Mouse (Mus musculus): ENCODE measurements at regions not wholly inside any gene's neighbourhood (a gene's known extent, or its start where the extent isn't known, plus 50 kb on each side); places are given as distances from the start of the nearest gene placed in this dataset.

DNA sequence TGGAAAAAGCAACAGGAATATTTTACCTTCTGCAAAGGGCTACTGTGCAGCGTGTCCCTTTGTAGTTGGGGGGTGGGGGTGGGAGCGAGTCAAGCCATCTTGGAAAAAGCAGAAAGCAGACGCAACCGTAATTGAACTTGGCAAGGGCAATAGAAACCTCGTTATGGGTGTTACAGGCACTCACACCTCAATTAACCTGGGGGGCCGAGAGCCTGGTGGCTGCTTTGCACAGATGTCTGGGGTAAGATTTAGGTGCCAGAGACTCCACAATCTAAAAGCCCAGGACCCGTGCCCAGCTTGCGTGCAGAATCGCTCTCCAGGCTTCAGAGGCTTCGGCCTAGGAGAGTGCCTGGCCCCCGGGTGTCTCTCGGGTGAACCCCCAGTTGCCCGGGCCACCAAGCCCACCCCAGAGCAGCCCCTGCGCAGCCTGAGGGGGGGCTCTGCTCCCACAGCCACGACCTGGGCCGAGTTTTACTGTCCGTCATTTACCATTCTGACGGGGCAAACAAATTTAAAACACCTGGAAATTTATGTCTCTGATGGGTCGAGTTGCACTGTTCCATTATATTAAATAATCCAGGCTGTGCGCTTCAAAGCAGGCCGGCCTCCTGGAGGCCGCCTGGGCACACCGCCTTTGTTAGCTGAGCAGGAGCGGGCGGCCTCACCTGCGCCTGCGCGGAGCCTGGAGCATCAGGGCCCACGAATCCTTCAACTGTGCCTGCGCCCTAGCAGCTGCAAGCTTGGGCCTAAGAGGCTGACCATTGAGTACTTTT is 212.4 kb downstream of the Srbd1 start:
- no peak for DNase-seq (ENCODE audit: low spot score)

DNA sequence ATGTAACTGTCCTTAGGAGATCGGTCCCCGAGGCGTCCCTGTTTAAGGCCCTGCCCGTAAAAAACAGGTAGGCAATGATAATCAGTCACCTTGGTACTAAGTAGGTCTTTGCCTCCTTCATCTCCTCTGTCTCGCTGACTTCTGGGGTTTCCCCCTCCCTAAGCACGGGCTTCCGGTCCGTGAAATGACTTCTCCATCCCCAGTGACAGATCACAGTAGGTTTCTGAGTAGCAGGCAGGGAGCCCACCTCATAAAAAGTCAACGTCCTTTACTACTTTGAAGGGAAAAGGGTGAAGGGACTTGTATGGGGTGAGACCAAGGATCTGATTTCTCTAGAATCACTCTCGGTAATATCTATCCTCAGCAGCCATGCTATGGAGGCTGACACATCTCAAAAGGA is 213.0 kb downstream of the Srbd1 start:
- no peak for DNase-seq (ENCODE audit: low spot score)

DNA sequence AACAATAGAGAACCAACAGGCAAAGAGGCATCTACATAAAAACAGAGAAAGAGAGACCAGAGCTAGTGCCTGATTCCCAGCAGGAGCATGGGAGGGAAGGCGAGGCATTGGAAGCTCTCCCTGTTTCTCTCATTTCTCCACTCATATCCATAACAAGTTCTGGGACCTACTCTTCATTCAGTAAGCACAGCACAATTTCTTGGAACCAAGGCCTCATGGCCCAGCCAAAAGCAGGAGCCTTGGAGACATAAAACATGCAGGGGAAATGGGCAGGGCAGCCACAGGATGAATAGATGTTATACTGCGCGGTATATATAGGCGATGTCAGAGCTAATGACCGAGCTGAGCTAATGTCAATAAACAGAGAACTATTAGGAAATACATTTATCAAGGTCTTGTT is 214.2 kb downstream of the Srbd1 start:
- no peak for DNase-seq (ENCODE audit: low spot score)

DNA sequence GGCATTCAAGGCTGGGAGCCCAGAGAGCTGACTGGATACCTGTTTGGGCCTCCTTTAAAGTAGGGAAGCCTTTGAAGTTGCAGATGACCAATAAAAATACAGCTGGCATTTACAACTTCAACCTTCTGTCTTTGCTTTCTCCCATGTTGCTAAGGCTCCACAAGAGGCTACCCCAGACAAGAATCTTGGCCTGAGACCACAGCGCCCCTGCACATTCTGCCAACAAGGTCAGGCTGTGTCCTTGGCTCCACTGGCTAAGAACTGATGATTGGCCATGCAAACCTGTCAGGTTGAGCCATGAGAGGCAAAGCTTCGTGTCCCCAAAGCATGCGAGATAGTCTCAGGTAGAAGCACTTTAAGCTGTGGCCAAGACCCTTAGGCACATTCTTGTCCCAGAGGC is 214.6 kb downstream of the Srbd1 start:
- no peak for DNase-seq (ENCODE audit: low spot score)

DNA sequence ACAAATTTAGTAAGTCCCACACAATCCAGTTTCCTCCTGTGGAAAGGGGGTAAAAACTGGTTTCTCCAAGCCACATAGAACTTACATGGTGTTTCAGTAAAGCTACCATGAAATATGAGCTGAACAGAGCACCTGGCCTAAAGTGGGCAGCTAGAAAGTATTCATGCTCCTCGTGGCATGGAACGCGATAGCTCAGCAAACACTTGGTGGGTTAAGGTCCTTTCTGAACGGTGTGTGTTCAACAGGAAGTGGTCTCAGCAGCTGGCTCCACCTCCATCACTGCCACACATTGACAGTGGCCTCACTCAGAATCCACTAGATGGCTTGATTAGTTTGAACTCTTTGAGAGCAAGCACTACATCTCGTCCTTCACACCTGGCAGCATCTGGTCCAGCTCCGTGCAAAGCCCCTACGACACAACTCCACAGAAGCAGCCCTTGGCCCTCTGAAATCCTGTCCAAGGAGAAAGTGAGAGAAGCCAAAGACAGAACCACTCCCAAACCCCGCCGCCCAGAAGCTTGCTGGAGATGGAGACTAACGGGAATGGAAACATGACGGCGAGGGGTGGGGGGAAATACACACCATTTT is 215.2 kb downstream of the Srbd1 start:
- DNase-seq (ENCODE audit: low spot score) = no peak

DNA sequence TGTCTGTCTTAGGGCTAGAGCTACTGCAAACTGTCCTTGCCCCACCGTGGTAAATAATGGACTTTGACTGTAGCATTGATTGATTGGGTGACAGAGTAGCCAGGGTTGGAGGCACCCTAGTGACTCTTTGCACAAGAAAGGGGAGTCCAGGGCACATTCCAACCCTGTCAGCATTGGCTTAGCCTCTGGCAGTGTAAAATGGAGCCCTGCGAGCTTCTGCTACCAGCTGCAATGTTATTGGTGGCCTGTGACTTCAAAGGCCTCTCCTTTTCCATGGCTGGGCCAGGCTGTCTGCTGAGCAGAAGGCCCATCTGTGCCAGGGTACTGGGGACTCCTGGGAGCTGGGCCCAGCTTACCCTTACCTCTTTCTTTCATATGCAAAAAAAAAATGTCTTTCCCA is 216.4 kb downstream of the Srbd1 start:
- no peak for DNase-seq (ENCODE audit: low spot score)

DNA sequence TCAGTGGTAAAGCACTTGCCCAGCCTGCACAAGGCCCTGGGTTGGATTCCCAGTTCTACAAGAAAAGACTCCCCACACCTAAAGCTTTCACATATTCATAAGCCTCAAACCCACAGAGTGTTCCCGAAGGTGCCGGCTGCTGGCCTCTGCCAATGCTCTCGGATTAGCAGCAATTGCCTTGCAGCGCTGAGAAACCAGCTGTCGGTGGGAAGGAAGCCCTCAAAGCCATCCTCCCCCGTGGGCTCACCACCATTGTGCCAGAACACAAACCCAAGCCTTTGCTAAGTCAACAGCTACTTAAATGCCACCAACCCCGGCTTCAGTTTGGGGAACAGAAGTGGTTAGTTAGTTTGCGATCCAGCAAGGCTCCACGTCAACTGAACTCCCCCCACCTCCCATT is 217.7 kb downstream of the Srbd1 start:
- no peak for DNase-seq (ENCODE audit: low spot score)

DNA sequence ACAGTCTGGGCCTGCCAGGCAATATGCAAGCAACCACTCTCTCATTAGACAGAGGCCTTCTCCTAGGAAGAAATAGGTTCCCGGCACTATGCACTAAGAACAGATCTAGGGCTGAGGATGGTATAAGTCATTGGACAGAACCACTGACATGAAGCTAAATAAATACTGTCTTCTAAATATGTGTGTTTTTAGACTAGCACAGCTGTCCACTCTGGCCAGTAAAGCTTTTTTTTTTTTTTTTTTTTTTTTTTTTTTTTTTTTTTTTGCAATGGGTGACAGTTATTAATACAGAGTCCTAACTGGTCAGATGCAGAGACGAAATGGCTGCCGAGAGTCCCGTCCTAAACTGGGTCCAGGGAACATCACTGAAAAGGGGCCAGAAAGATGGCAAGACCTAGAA is 218.9 kb downstream of the Srbd1 start:
- DNase-seq (ENCODE audit: low spot score) = no peak

DNA sequence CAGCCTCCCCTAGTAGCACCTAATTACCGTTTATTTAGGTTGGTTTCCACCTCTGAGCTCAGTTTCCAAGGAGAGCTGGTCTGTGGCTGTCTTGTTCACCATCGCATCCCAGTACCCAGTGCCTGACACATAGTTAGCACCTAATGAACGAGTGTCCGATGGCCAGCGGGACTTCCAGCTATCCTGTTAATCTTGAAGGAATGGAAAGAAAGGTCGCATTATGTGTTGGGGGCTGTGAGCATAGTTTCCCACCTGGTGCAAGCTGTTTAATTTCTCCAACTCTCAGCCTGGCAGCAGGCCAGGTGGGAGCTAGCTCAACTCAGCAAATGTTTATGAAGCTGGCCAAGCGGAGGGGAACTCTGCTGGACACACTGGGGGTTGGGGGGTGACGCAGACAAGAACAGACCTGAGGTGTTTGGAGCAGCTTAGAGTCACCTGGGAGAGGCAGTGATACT is 223.7 kb downstream of the Srbd1 start:
- DNase-seq (ENCODE audit: low spot score) = no peak

DNA sequence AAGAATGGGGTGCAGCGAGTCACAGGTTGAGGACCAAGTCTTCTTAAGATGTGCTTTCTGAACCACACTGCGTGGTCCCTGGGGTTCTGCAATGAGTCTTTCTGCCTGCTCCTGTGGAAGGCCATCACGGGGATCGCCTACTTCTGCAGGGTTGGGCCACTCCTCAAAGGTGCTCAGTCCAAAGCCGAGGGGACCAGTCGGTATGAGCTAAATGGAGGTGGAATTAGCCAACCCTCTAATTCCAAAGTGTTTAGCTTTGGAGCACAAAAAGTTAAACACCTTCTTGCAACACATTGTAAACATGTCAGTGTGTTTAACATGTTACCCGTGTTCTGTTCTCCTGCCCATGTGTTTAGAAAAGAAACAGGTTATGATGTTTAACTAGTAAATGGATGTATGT is 225.1 kb downstream of the Srbd1 start:
- no peak for DNase-seq (ENCODE audit: low spot score)

DNA sequence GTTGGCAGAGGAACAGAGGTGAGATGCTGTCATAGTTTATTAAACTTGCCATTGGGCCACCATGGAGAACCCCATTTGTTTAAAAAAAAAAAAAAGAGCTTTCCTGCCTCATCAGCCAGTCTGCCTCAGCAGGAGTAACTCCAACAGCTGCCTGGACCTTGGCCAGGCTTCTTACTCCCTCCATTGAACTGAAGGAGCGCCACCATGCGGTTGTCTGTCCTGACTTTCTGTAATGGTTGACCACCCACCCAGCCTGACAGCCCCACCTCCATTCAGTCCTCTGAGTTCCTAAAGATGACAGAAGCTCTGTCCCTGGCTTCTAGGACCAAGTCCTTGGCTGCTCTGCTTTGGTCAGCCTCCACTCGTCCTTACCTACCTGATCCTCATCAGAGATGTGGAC is 227.8 kb upstream of the Six2 start:
- DNase-seq (ENCODE audit: low spot score) = no peak

DNA sequence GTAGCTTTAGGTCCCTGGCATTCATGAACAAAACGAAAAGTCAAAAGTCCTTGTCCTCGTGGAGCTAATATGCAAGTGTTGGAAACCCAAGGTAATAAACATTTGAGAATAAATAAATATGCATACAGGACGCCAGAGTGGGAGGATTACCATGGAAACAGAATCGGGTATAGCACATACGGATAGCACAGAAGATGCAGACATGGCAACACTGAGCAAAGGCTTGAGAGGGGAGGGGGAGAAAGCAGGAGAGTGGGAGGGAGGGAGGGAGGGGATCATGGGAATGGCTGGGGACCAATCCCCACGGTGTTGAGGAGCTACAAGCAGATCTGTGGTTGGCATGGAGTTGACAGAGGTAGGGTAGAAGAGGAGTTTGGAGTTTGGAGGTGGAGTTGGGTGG is 226.0 kb upstream of the Six2 start:
- no peak for DNase-seq (ENCODE audit: low spot score)

DNA sequence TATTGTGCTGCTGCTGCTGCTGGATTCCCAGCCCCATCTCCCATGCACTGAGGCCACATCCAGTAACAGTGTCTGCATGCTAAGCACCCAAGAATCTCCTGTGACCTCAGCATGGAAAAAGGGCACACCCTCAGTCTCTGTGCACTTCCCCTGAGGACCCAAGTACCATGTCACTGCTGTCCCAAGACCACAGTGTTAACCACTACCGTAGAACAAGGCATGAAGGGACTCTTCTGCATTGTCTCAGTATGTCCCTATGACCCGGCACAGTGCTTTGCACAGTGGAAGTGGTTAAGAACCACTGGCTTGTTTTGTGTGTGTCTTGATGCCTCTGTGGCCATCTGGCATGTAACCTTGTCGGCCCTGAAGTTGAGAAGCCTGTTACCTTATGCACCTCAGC is 220.6 kb upstream of the Six2 start:
- no peak for DNase-seq (ENCODE audit: low spot score)

DNA sequence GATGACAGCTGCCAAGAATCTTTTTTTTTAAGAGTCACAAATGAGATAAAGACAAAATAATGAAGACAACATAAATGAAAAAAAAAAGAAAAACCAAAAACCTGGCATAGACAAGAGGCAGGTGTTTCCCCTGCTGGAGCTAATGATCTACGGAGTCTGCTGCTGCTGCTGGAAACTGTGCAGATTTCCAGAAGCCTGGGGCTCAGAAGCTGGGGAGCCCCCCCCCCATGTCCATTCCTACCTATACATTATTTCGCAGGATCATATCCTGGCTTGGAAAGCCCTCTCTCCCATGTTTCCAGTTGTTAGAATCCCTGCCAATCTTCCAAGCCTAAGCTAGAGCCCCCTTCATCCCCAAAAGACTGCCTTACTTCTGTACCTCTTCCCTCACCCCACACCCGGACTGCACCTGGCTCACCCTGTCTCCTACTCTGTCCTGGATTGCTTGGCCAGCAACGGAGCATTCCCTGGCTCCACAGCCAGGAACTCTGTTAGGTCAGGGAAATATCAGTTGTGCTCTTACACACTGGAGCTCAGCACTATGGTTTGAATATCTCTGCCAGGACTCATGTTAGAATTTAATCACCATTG is 218.6 kb upstream of the Six2 start:
- no peak for DNase-seq (ENCODE audit: low spot score)

DNA sequence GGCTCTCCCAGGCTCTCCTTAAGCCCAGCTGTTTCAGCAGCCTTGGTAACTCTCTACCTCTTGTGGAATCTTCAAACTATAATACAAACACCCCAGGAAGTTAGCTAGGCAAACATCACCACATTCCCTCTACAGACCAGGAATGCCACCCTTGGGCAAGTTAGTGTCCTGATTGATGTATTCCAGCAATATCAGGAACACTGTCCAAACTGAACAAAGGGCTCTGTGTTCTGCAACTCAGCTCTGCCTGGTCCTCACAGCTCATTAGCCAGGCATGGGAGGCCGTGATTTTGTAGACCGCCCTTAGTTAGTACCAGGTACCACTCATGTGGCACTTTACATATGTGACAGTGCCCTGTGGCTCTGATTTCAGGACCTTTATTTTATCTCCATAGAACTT is 214.5 kb upstream of the Six2 start:
- DNase-seq (ENCODE audit: low spot score) = no peak

DNA sequence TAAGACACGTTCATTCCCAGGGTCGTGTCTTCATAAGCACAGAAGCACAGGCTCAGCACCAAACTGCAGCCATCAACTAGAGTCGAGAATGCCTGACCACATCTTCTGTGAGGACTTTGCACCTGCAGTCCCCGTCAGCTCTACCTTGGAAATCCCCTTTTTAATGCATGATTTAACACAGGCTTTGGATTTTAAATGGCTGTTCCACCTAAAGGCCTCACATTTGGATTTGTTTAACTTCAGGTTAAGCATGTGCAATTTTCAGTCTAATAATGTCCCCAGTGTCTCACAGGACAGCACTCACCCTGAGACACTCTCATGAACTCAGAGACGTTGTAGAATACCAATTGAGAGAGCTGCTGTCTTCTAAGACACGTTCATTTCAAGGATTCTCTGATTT is 211.0 kb upstream of the Six2 start:
- no peak for DNase-seq (ENCODE audit: low spot score)

DNA sequence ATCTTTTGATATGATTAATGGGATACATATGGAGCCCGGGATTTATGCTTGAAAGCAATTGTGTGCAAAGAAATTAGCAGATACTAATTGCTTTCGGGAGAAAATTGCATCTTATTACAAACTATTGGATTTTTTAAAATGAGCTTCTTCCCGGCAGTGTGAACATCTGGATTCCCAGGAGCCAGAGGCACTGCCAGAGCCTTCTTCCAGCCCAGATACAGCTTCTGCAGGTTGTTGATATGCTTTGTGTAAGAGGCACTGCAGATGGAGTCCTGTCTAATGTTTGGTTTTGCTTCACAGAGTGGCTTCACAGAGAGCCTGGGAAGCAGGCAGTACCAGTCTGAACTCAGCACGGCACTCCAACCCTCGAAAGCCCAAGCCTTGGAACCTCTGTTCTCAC is 207.9 kb upstream of the Six2 start:
- no peak for DNase-seq (ENCODE audit: low spot score)

DNA sequence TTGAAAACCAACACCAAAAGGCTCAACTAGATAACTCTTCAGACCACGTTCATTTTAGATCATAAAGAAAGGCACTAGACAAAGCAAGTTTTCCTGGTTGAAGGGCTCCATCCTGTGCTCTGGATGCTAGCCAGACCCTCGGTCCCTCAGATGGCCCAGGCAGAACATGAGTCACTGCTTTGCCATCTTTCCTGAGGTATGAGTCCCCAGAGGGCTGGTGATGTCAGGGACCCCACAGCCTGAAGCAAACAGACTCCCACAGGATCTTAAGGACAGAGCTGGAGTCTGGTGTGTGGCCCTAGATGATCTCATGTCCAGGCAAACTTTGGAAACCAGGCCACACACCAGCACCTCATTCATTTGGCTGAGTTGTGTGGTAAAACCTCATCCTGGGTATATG is 203.2 kb upstream of the Six2 start:
- DNase-seq (ENCODE audit: low spot score) = no peak

DNA sequence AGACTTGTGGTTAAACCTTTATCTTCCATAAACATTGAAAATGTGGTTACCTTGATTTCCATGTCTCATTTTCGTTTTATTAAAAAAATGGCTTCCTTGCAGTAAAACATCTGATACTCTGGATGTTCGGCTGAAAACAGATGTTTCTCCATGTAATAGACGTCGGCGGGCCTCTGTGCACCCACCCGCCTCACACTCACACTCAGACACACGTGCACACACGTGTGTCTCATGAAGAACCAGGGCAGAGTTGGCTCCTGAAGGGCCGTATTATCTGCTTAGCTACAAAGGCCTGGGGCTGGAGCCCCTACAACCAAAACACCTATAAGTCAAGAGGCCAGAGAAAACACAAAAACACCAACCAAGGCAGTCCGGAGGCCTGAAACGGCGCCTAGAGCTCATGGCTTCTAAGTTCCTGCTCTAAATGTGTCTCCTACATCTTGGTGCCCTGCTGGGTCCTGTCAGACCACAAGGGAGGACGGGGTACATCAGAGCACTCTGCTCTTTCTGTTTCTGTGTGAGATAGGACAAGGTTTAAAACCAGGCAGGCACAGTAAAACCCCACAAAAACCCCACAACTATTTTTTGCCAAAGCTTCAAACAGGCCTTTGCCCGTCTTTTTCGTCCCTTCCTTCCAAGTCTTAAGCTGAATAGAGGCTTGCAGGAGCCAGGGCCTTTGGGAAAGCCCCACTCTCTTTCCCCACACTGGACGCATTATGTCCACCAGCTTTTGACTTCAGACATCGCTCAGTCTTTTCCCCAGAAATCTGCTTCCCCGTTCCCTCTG is 201.9 kb upstream of the Six2 start:
- no peak for DNase-seq (ENCODE audit: low spot score)

DNA sequence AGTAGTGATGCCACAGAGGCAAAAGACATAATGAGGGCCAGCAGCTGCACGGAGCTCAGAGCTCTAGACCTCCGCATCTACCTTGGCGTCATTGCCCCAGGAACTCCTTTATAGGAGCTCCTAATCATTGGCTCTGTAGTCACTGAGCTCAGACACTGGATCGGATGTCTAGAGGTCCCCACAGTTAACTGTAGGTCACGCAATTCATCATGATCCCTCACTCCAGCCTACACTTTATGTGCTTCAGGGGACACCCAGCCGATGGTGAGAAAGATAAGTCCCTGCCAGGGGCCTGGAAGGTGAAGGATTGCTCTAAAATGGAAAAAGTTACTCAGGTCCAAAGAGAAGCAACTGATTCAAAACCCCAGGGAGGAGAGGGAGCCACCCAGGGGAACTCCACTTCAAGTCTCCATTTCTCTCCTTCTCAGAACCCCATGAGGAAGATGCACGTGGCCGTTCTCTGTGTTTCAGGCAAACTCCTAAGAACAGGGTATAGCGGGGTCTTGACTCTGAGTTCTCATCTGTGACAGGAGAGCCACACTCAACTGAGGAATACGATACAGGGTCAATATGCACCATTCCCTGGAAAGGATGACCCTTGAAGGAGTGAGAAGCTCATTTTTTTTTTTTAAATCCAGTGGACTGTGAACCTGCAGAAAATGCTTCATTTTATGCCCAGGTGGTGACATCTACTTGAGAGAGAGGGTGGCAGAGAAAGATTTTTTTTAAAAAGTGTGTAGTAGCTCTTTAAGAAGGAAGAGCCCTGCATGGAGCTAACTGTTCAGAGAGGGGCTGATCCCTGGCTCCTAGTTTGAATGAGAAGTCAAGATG is 200.7 kb upstream of the Six2 start:
- DNase-seq (ENCODE audit: low spot score) = no peak

DNA sequence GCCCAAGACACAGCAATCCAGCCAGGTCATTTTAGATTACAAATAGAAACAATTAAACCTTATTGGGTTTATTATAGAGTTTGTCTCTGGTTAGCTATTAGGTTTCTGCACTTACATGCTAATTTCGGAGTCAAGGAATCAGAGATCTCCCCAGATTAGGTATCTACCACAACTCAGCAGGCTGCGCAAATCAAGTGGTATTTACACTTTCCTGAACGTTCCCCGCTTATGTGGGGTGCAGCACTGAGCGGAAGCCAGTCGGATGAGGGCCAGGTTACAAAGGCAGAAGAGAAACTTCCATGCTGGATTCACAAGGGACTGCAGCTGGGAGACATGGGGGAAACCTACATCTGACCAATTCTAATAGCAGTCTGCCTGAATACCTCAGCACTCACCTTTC is 198.6 kb upstream of the Six2 start:
- DNase-seq (ENCODE audit: low spot score) = no peak

DNA sequence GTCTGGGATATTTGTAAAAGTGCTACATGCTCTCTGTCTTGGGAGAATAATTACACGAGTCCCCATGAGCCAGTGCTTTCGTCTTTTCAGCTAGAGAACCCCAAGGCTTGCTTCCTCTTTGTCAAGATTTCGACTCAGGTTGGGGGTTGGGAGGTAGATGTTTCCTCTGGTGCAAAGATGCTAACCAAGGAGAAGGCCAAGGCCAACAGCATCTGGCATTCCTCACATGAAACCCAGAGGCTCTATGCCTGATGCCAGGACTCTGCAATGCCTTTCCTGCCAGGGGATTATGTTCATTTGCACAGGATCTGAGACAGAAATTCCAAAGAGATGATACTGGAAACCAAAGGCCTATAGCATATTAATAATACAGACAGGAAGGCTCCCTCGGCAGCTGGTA is 198.2 kb upstream of the Six2 start:
- DNase-seq (ENCODE audit: low spot score) = no peak
